Mouse (Mus musculus): ENCODE measurements at regions not wholly inside any gene's neighbourhood (a gene's known extent, or its start where the extent isn't known, plus 50 kb on each side); places are given as distances from the start of the nearest gene placed in this dataset.

- H3K27me3 ChIP-seq, result no peaks in the 10 kb centered on the region
- H3K4me3 ChIP-seq, result no peak overlapping the region
- H3K36me3 ChIP-seq, result no peaks in the 10 kb centered on the region
- no peaks in the 10 kb centered on the region for H3K4me1 ChIP-seq (replicated peaks)
- no peak overlapping the region for H3K4me2 ChIP-seq
- no peak overlapping the region for H3K27ac ChIP-seq (replicated peaks)
- WGBS, result 83% methylated on average over 3 of the region's 3 CpGs
- H3K9ac ChIP-seq, result no peak overlapping the region
- no peaks in the 10 kb centered on the region for H3K9me3 ChIP-seq
- no peak for ATAC-seq (ENCODE audit: low FRiP score, low read depth)
Observed at GRCm38 (mm10) chr1:61190921-61191320, 213.2 kb downstream of the Icos start.

- Histone ChIP-seq H3K9me3 (no peaks in the 10 kb centered on the region), H3K4me1 (replicated peaks) (peaks cover 7% of the 10 kb centered on the region), H3K4me2 (no peak overlapping the region), H3K27ac (replicated peaks) (peak overlapping the region; percentile 45), H3K36me3 (no peaks in the 10 kb centered on the region), H3K27me3 (no peaks in the 10 kb centered on the region), H3K9ac (no peak overlapping the region), H3K4me3 (no peak overlapping the region)
- 0 out of 2 replicates have a peak, but pooled peaks have one; percentile 38 for ATAC-seq (ENCODE audit: low FRiP score, low read depth)
- 64% methylated on average over 3 of the region's 3 CpGs for WGBS
Observed at GRCm38 (mm10) chr1:61198549-61199062, 220.9 kb downstream of the Icos start.

GRCm38 (mm10) chr1:61201006-61201405 is 223.3 kb downstream of the Icos start:
- 87% methylated on average over 2 of the region's 2 CpGs for WGBS
- ATAC-seq (ENCODE audit: low FRiP score, low read depth), result no peak
- H3K9me3 ChIP-seq, result no peaks in the 10 kb centered on the region
- no peak overlapping the region for H3K4me2 ChIP-seq
- no peaks in the 10 kb centered on the region for H3K27me3 ChIP-seq
- no peaks in the 10 kb centered on the region for H3K36me3 ChIP-seq
- H3K4me1 ChIP-seq (replicated peaks), result peaks cover 15% of the 10 kb centered on the region
- no peak overlapping the region for H3K9ac ChIP-seq
- H3K4me3 ChIP-seq, result no peak overlapping the region
- H3K27ac ChIP-seq (replicated peaks), result no peak overlapping the region

GRCm38 (mm10) chr1:61202079-61202478 is 224.4 kb downstream of the Icos start:
- WGBS, result 43% methylated on average over 3 of the region's 3 CpGs
- no peaks in the 10 kb centered on the region for H3K27me3 ChIP-seq
- H3K4me1 ChIP-seq (replicated peaks), result peaks cover 15% of the 10 kb centered on the region
- no peak overlapping the region for H3K4me3 ChIP-seq
- H3K9ac ChIP-seq, result no peak overlapping the region
- H3K36me3 ChIP-seq, result no peaks in the 10 kb centered on the region
- H3K4me2 ChIP-seq, result no peak overlapping the region
- H3K9me3 ChIP-seq, result no peaks in the 10 kb centered on the region
- ATAC-seq (ENCODE audit: low FRiP score, low read depth), result no peak
- H3K27ac ChIP-seq (replicated peaks), result no peak overlapping the region; the same call in 1 of the 2 replicates

GRCm38 (mm10) chr1:61203170-61203569 is 225.4 kb downstream of the Icos start:
- no peak for ATAC-seq (ENCODE audit: low FRiP score, low read depth)
- peak overlapping the region; percentile 25; the same call in 1 of the 2 replicates for H3K27ac ChIP-seq (replicated peaks)

GRCm38 (mm10) chr1:61203612-61204011 is 225.9 kb downstream of the Icos start:
- 23% methylated on average over 6 of the region's 6 CpGs for WGBS
- peak overlapping the region; percentile 21 for H3K4me2 ChIP-seq
- H3K4me1 ChIP-seq (replicated peaks), result peaks cover 15% of the 10 kb centered on the region
- no peak overlapping the region; the same call in 1 of the 2 replicates for H3K27ac ChIP-seq (replicated peaks)
- no peak for ATAC-seq (ENCODE audit: low FRiP score, low read depth)
- no peaks in the 10 kb centered on the region for H3K36me3 ChIP-seq
- H3K27me3 ChIP-seq, result no peaks in the 10 kb centered on the region
- H3K9ac ChIP-seq, result no peak overlapping the region
- no peak overlapping the region for H3K4me3 ChIP-seq
- no peaks in the 10 kb centered on the region for H3K9me3 ChIP-seq

More at GRCm38 (mm10) chr1:61203170-61203569, 225.4 kb downstream of the Icos start:
- Histone ChIP-seq H3K4me2 (peak overlapping the region; percentile 21), H3K4me3 (no peak overlapping the region), H3K36me3 (no peaks in the 10 kb centered on the region), H3K4me1 (replicated peaks) (peaks cover 15% of the 10 kb centered on the region), H3K27me3 (no peaks in the 10 kb centered on the region), H3K9ac (no peak overlapping the region), H3K9me3 (no peaks in the 10 kb centered on the region)
- 36% methylated on average over 15 of the region's 15 CpGs for WGBS

- 36% methylated on average over 5 of the region's 5 CpGs for WGBS
- Histone ChIP-seq H3K9ac (no peak overlapping the region), H3K4me2 (no peak overlapping the region), H3K27ac (replicated peaks) (0 out of 2 replicates have a peak overlapping the region, but pooled peaks have one; percentile 30), H3K9me3 (no peaks in the 10 kb centered on the region), H3K4me3 (no peak overlapping the region), H3K4me1 (replicated peaks) (peaks cover 15% of the 10 kb centered on the region), H3K27me3 (no peaks in the 10 kb centered on the region), H3K36me3 (no peaks in the 10 kb centered on the region)
- ATAC-seq (ENCODE audit: low FRiP score, low read depth), result no peak
Observed at GRCm38 (mm10) chr1:61205137-61205536, 227.4 kb downstream of the Icos start.

- 90% methylated on average over 6 of the region's 6 CpGs for WGBS
- no peak for ATAC-seq (ENCODE audit: low FRiP score, low read depth)
Observed at GRCm38 (mm10) chr1:61206861-61207380, 229.2 kb downstream of the Icos start.

GRCm38 (mm10) chr1:61208386-61208785 is 230.7 kb downstream of the Icos start:
- Histone ChIP-seq H3K27ac (replicated peaks) (no peak overlapping the region), H3K4me2 (no peak overlapping the region), H3K36me3 (no peaks in the 10 kb centered on the region), H3K4me3 (no peak overlapping the region), H3K27me3 (no peaks in the 10 kb centered on the region), H3K9me3 (no peaks in the 10 kb centered on the region), H3K9ac (no peak overlapping the region), H3K4me1 (replicated peaks) (peaks cover 10% of the 10 kb centered on the region)
- 58% methylated on average over 1 of the region's 1 CpGs for WGBS
- no peak for ATAC-seq (ENCODE audit: low FRiP score, low read depth)

More at GRCm38 (mm10) chr1:61206861-61207380, 229.2 kb downstream of the Icos start:
- Histone ChIP-seq H3K27ac (replicated peaks) (no peak overlapping the region), H3K9ac (no peak overlapping the region), H3K36me3 (no peaks in the 10 kb centered on the region), H3K27me3 (no peaks in the 10 kb centered on the region), H3K4me2 (no peak overlapping the region), H3K9me3 (no peaks in the 10 kb centered on the region), H3K4me1 (replicated peaks) (peaks cover 15% of the 10 kb centered on the region), H3K4me3 (no peak overlapping the region)

- Histone ChIP-seq H3K4me1 (replicated peaks) (no peaks in the 10 kb centered on the region), H3K9me3 (no peaks in the 10 kb centered on the region), H3K9ac (no peak overlapping the region), H3K36me3 (no peaks in the 10 kb centered on the region), H3K27ac (replicated peaks) (no peak overlapping the region), H3K4me2 (no peak overlapping the region), H3K27me3 (no peaks in the 10 kb centered on the region), H3K4me3 (no peak overlapping the region)
- ATAC-seq (ENCODE audit: low FRiP score, low read depth), result no peak
- WGBS, result 31% methylated on average over 1 of the region's 1 CpGs
Observed at GRCm38 (mm10) chr1:61221131-61221530, 243.4 kb downstream of the Icos start.

GRCm38 (mm10) chr1:61228942-61229341 is 251.2 kb downstream of the Icos start:
- Histone ChIP-seq H3K36me3 (no peaks in the 10 kb centered on the region), H3K27ac (replicated peaks) (no peak overlapping the region), H3K9me3 (no peaks in the 10 kb centered on the region), H3K4me3 (no peak overlapping the region), H3K4me1 (replicated peaks) (peaks cover 4% of the 10 kb centered on the region), H3K9ac (no peak overlapping the region), H3K4me2 (no peak overlapping the region), H3K27me3 (no peaks in the 10 kb centered on the region)
- ATAC-seq (ENCODE audit: low FRiP score, low read depth), result no peak
- WGBS, result 76% methylated on average over 4 of the region's 4 CpGs

GRCm38 (mm10) chr1:61233001-61233400 is 255.3 kb downstream of the Icos start:
- H3K4me1 ChIP-seq (replicated peaks), result peaks cover 11% of the 10 kb centered on the region
- H3K4me2 ChIP-seq, result no peak overlapping the region
- no peak overlapping the region for H3K27ac ChIP-seq (replicated peaks)
- H3K4me3 ChIP-seq, result no peak overlapping the region
- H3K27me3 ChIP-seq, result no peaks in the 10 kb centered on the region
- ATAC-seq (ENCODE audit: low FRiP score, low read depth), result no peak
- no peaks in the 10 kb centered on the region for H3K9me3 ChIP-seq
- no peaks in the 10 kb centered on the region for H3K36me3 ChIP-seq
- 69% methylated on average over 1 of the region's 1 CpGs for WGBS
- no peak overlapping the region for H3K9ac ChIP-seq

Data from hindbrain, embryonic 15.5 days (tissue).